Mouse (Mus musculus): Measurements from ENCODE around the gene Rab44.

The Rab44 gene

GRCm38 (mm10) chr17:29168438-29168837 is 54.5 kb downstream of the Rab44 start:
- DNase-seq (ENCODE audit: low spot score in 2 of 2), result no peak

GRCm38 (mm10) chr17:29168996-29169601 is 55.2 kb downstream of the Rab44 start:
- DNase-seq (ENCODE audit: low spot score in 2 of 2), result no peak

- DNase-seq (ENCODE audit: low spot score in 2 of 2), result no peak
Observed at GRCm38 (mm10) chr17:29170431-29171000, 56.6 kb downstream of the Rab44 start.

GRCm38 (mm10) chr17:29171001-29171772 is 57.2 kb downstream of the Rab44 start:
- peak; percentile 85 for DNase-seq (ENCODE audit: low spot score in 2 of 2)

- DNase-seq (ENCODE audit: low spot score in 2 of 2), result peak; percentile 85
Observed at GRCm38 (mm10) chr17:29172062-29172461, 58.1 kb downstream of the Rab44 start.

- DNase-seq (ENCODE audit: low spot score in 2 of 2), result no peak
Observed at GRCm38 (mm10) chr17:29173165-29173564, 59.2 kb downstream of the Rab44 start.

- no peak for DNase-seq (ENCODE audit: low spot score in 2 of 2)
Observed at GRCm38 (mm10) chr17:29175693-29176092, 61.7 kb downstream of the Rab44 start.

- DNase-seq (ENCODE audit: low spot score in 2 of 2), result peak in 1 of 2 experiments; percentile 54
Observed at GRCm38 (mm10) chr17:29176391-29177267, 62.7 kb downstream of the Rab44 start.

GRCm38 (mm10) chr17:29178503-29179059 is 64.6 kb downstream of the Rab44 start:
- DNase-seq (ENCODE audit: low spot score in 2 of 2), result no peak

GRCm38 (mm10) chr17:29179917-29180316 is 66.0 kb downstream of the Rab44 start:
- no peak for DNase-seq (ENCODE audit: low spot score in 2 of 2)

- no peak for DNase-seq (ENCODE audit: low spot score in 2 of 2)
Observed at GRCm38 (mm10) chr17:29180406-29181127, 66.6 kb downstream of the Rab44 start.

GRCm38 (mm10) chr17:29181751-29182150 is 67.8 kb downstream of the Rab44 start:
- no peak for DNase-seq (ENCODE audit: low spot score in 2 of 2)

- DNase-seq (ENCODE audit: low spot score in 2 of 2), result no peak
Observed at GRCm38 (mm10) chr17:29183162-29183561, 69.2 kb downstream of the Rab44 start.

GRCm38 (mm10) chr17:29185376-29186046 is 71.6 kb downstream of the Rab44 start:
- no peak for DNase-seq (ENCODE audit: low spot score in 2 of 2)

- DNase-seq (ENCODE audit: low spot score in 2 of 2), result no peak
Observed at GRCm38 (mm10) chr17:29186989-29187859, 73.3 kb downstream of the Rab44 start.

- DNase-seq (ENCODE audit: low spot score in 2 of 2), result no peak
Observed at GRCm38 (mm10) chr17:29188989-29189388, 75.0 kb downstream of the Rab44 start.

- no peak for DNase-seq (ENCODE audit: low spot score in 2 of 2)
Observed at GRCm38 (mm10) chr17:29195579-29195978, 81.6 kb downstream of the Rab44 start.

All from natural killer cell, adult 2 months (primary cell).